Mouse (Mus musculus) liver, adult 2 months (tissue): ENCODE measurements at regions not wholly inside any gene's neighbourhood (a gene's known extent, or its start where the extent isn't known, plus 50 kb on each side); places are given as distances from the start of the nearest gene placed in this dataset.

ENCODE experiments used
- CTCF ChIP-seq: fragments of 200-500 bp; IDR thresholded peaks from 2 replicates; pipeline ENCODE4 v1.5.1; 2011; ENCODE audit warnings: low read depth, low read length, control low read depth
- POLR2A ChIP-seq: fragments of 200-500 bp; IDR thresholded peaks from 2 replicates; pipeline ENCODE4 v1.6.1; 2011; ENCODE audit warnings: low read length, control low read depth; ENCODE audit not compliant: insufficient read depth; ENCODE audit errors: extremely low read depth

GRCm38 (mm10) chr2:135541930-135542329 is 116.9 kb upstream of the Plcb4 start:
- no peak for TF ChIP-seq CTCF
- no peak for TF ChIP-seq POLR2A
